In genomic region chr11:94073283-94073682, GRCm38 (mm10) we compare ENCODE assay signal across 9 mouse cellular contexts.
DNase-seq lines count a peak whose midpoint lies in the region; ATAC-seq and TF ChIP-seq lines count a peak whose summit lies in the region.
"Had no signal": no experiment of that assay in that cellular context is flagged by ENCODE, and none has a peak within 500 bp of the region (broad histone marks: within the 10 kb centered on the region; RNA-seq: fewer than 3 reads in every experiment).

No protein-coding gene starts in this region.

- TF ChIP-seq CTCF in liver, embryonic 14.5 days (IDR thresholded peaks at IDR 0.05; ENCODE audit: low read depth) = peak; percentile 51

- no peaks in the 10 kb centered on the region for H3K27me3 ChIP-seq in embryonic facial prominence, embryonic 11.5 days (ENCODE audit: control insufficient read depth, insufficient read depth, low read length)
- H3K27me3 ChIP-seq in embryonic facial prominence, embryonic 10.5 days (replicated peaks; ENCODE audit: low read depth, poor library complexity, severe bottlenecking) = no peaks in the 10 kb centered on the region
- H3K27me3 ChIP-seq in liver, embryonic 14.5 days (ENCODE audit: control insufficient read depth, insufficient read depth, low read length) = no peaks in the 10 kb centered on the region
- no peaks in the 10 kb centered on the region for H3K27me3 ChIP-seq in liver, embryonic 12.5 days (replicated peaks)
- no peaks in the 10 kb centered on the region for H3K27me3 ChIP-seq in embryonic facial prominence, embryonic 14.5 days (replicated peaks; ENCODE audit: control insufficient read depth, insufficient read depth, low read length)

- H3K4me1 ChIP-seq in embryonic facial prominence, embryonic 11.5 days (ENCODE audit: control insufficient read depth, insufficient read depth, low read length) = no peaks in the 10 kb centered on the region
- H3K4me1 ChIP-seq in embryonic facial prominence, embryonic 10.5 days = no peaks in the 10 kb centered on the region
- H3K4me1 ChIP-seq in liver, embryonic 14.5 days (replicated peaks; ENCODE audit: control insufficient read depth in 2 of 2, insufficient read depth in 2 of 2, low read length in 1 of 2) = no peaks in the 10 kb centered on the region
- no peaks in the 10 kb centered on the region for H3K4me1 ChIP-seq in liver, embryonic 12.5 days
- no peaks in the 10 kb centered on the region for H3K4me1 ChIP-seq in embryonic facial prominence, embryonic 14.5 days (ENCODE audit: control insufficient read depth, insufficient read depth, low read length)

- WGBS in embryonic facial prominence, embryonic 11.5 days = 91% methylated on average over 4 of the region's 4 CpGs
- WGBS in embryonic facial prominence, embryonic 10.5 days = 93% methylated on average over 4 of the region's 4 CpGs
- 72% methylated on average over 4 of the region's 4 CpGs for WGBS in liver, embryonic 14.5 days (ENCODE audit: insufficient replicate concordance)
- WGBS in liver, embryonic 12.5 days (ENCODE audit: insufficient replicate concordance) = 83% methylated on average over 4 of the region's 4 CpGs
- 90% methylated on average over 4 of the region's 4 CpGs for WGBS in embryonic facial prominence, embryonic 14.5 days

- TF ChIP-seq EP300 in liver, embryonic 14.5 days (IDR thresholded peaks at IDR 0.05; ENCODE audit: low read depth) = no peak

- H3K36me3 ChIP-seq in embryonic facial prominence, embryonic 11.5 days (replicated peaks; ENCODE audit: control insufficient read depth, insufficient read depth, low read depth, low read length) = no peaks in the 10 kb centered on the region; the same call in 1 of the 2 replicates
- peaks cover 52% of the 10 kb centered on the region for H3K36me3 ChIP-seq in embryonic facial prominence, embryonic 10.5 days (replicated peaks)
- H3K36me3 ChIP-seq in liver, embryonic 14.5 days (replicated peaks; ENCODE audit: control insufficient read depth, insufficient read depth, low read depth) = peaks cover 3% of the 10 kb centered on the region
- peaks cover 33% of the 10 kb centered on the region for H3K36me3 ChIP-seq in liver, embryonic 12.5 days
- peaks cover 41% of the 10 kb centered on the region for H3K36me3 ChIP-seq in embryonic facial prominence, embryonic 14.5 days (ENCODE audit: control insufficient read depth, insufficient read depth, low read length)

- H3K27ac ChIP-seq in embryonic facial prominence, embryonic 11.5 days (replicated peaks; ENCODE audit: low read depth, low read length) = no peak overlapping the region
- H3K27ac ChIP-seq in embryonic facial prominence, embryonic 10.5 days (replicated peaks) = no peak overlapping the region
- H3K27ac ChIP-seq in liver, embryonic 14.5 days = no peak overlapping the region
- H3K27ac ChIP-seq in liver, embryonic 12.5 days = no peak overlapping the region
- no peak overlapping the region for H3K27ac ChIP-seq in embryonic facial prominence, embryonic 14.5 days (replicated peaks; ENCODE audit: low read depth, low read length)

- no peak overlapping the region for H3K9ac ChIP-seq in embryonic facial prominence, embryonic 11.5 days (replicated peaks; ENCODE audit: low read length)
- H3K9ac ChIP-seq in liver, embryonic 14.5 days (replicated peaks) = no peak overlapping the region
- H3K9ac ChIP-seq in liver, embryonic 12.5 days = no peak overlapping the region
- no peak overlapping the region for H3K9ac ChIP-seq in embryonic facial prominence, embryonic 14.5 days (ENCODE audit: low read depth, low read length)

- no peak for ATAC-seq in embryonic facial prominence, embryonic 11.5 days (replicated peaks; ENCODE audit: insufficient number of reproducible peaks, low FRiP score, low TSS enrichment, low read depth)
- no peak for ATAC-seq in liver, embryonic 14.5 days (ENCODE audit: insufficient read depth)
- no peak for ATAC-seq in liver, embryonic 12.5 days
- ATAC-seq in embryonic facial prominence, embryonic 14.5 days (ENCODE audit: low read depth) = no peak

- no peak overlapping the region for H3K4me2 ChIP-seq in embryonic facial prominence, embryonic 11.5 days (ENCODE audit: low read depth, low read length)
- no peak overlapping the region for H3K4me2 ChIP-seq in liver, embryonic 14.5 days (ENCODE audit: low read depth)
- no peak overlapping the region for H3K4me2 ChIP-seq in liver, embryonic 12.5 days
- no peak overlapping the region for H3K4me2 ChIP-seq in embryonic facial prominence, embryonic 14.5 days (ENCODE audit: low read depth, low read length)

- peak; percentile 24 for DNase-seq in embryonic facial prominence, embryonic 11.5 days (ENCODE audit: low spot score)
- no peak for DNase-seq in embryonic facial prominence, embryonic 10.5 days (ENCODE audit: low spot score)
- peak in 1 of 3 experiments; percentile 10 for DNase-seq in liver, embryonic 14.5 days (ENCODE audit: low read depth in 3 of 3, low spot score in 3 of 3)
- peak; percentile 10 for DNase-seq in embryonic facial prominence, embryonic 14.5 days (ENCODE audit: low spot score)
- DNase-seq in naive thymus-derived CD4-positive, alpha-beta T cell, adult 2 months (ENCODE audit: low read depth) = peak; percentile 20
- no peak for DNase-seq in testis, postnatal 14 days (ENCODE audit: low spot score)
- no peak for DNase-seq in layer of hippocampus, postnatal 14 days (ENCODE audit: low spot score in 2 of 2)

- H3K9me3 ChIP-seq in embryonic facial prominence, embryonic 11.5 days (replicated peaks; ENCODE audit: control insufficient read depth, low read length) = no peaks in the 10 kb centered on the region
- H3K9me3 ChIP-seq in embryonic facial prominence, embryonic 10.5 days = no peaks in the 10 kb centered on the region
- no peaks in the 10 kb centered on the region for H3K9me3 ChIP-seq in liver, embryonic 14.5 days (ENCODE audit: control insufficient read depth, low read length)
- no peaks in the 10 kb centered on the region for H3K9me3 ChIP-seq in liver, embryonic 12.5 days (replicated peaks)
- H3K9me3 ChIP-seq in embryonic facial prominence, embryonic 14.5 days (ENCODE audit: control insufficient read depth, low read length) = no peaks in the 10 kb centered on the region

- no peak overlapping the region for H3K4me3 ChIP-seq in embryonic facial prominence, embryonic 11.5 days (ENCODE audit: low read depth, low read length)
- H3K4me3 ChIP-seq in embryonic facial prominence, embryonic 10.5 days = no peak overlapping the region
- no peak overlapping the region for H3K4me3 ChIP-seq in liver, embryonic 14.5 days (ENCODE audit: insufficient read depth in 1 of 2, low read depth in 2 of 2, low read length in 2 of 2)
- no peak overlapping the region for H3K4me3 ChIP-seq in liver, embryonic 12.5 days
- H3K4me3 ChIP-seq in embryonic facial prominence, embryonic 14.5 days (ENCODE audit: low read depth, low read length) = no peak overlapping the region
- H3K4me3 ChIP-seq: erythroblast, embryonic 14.5 days had no signal

Comparison
In these comparisons a context has a peak if more than half of its experiments do, and no peak if none do; other contexts are left out.
1. DNase-seq: peak in embryonic facial prominence, embryonic 11.5 days (single experiment), embryonic facial prominence, embryonic 14.5 days (single experiment) and naive thymus-derived CD4-positive, alpha-beta T cell, adult 2 months (single experiment); none in embryonic facial prominence, embryonic 10.5 days (single experiment), testis, postnatal 14 days (single experiment) and layer of hippocampus, postnatal 14 days (0 of 2).